Mouse (Mus musculus): ENCODE data around the gene Rrp8. TPM values are rescaled to one million over a fixed set of nuclear protein-coding genes. Genes with fewer than 3 reads are reported as not detected.
"Not testable (repeated sequence)": the region's sequence is repeated elsewhere in the genome, so short reads cannot be mapped to it uniquely, and the experiment has no call there.

Rrp8 gene
- polyA plus RNA-seq, 1 experiment = 20.7 TPM

DNA sequence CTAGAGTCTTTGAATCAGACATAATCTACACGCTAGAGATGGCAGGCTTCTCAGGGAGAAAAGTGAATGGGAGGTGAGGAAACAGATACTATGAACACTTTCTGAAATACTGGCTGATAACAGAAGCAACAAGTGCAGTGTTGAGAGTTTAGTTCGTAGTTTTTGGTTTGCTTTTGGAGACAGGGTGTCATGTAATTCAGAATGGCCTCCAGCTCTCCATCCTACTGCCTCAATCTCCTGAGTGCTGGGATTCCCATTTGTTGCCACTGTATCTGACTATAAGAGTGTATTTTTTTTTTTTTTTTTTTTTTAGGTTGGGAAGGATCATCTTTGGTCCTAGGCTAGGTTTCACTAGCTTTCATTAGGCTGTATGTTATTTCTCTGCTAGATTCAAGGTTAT is 1.1 kb upstream of the Rrp8 start:
- peak overlapping the region; percentile 91 for H3K4me3 ChIP-seq (replicated peaks)
- no peaks in the 10 kb centered on the region for H3K9me3 ChIP-seq
- H3K4me1 ChIP-seq = peaks cover 70% of the 10 kb centered on the region
- peaks cover 68% of the 10 kb centered on the region for H3K36me3 ChIP-seq (replicated peaks; ENCODE audit: low read length)
- no peak for TF ChIP-seq FLI1 (IDR thresholded peaks at IDR 0.05; ENCODE audit: low read length)
- no peak for TF ChIP-seq GATA1 (IDR thresholded peaks at IDR 0.05; ENCODE audit: borderline replicate concordance, low read length)
- H3K27me3 ChIP-seq (replicated peaks) = no peaks in the 10 kb centered on the region

DNA sequence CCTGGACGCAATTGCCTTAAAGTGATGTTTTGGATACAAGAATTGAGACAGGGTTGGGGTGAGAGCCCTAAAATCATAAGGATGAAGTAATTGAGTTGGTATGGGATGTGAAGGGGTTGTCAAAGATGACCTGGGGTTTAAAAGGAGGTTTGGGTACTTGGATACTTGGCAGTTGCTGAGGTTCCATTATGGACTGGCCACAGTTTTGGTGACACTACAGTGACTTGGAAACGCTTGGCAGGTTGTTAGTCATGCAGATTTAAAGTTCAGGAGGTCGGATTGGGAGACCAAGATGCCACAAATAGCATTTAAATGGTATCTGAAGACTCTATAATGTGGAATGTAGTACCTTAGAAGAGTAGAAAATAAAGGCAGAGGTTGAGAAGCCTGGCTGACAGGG is 463 bp upstream of the Rrp8 start:
- Histone ChIP-seq H3K36me3 (replicated peaks; ENCODE audit: low read length) (peaks cover 70% of the 10 kb centered on the region), H3K27me3 (replicated peaks) (no peaks in the 10 kb centered on the region), H3K4me3 (replicated peaks) (peak overlapping the region; percentile 91), H3K9me3 (no peaks in the 10 kb centered on the region), H3K4me1 (peaks cover 68% of the 10 kb centered on the region)
- TF ChIP-seq FLI1 (IDR thresholded peaks at IDR 0.05; ENCODE audit: low read length) (no peak), GATA1 (IDR thresholded peaks at IDR 0.05; ENCODE audit: borderline replicate concordance, low read length) (no peak)

DNA sequence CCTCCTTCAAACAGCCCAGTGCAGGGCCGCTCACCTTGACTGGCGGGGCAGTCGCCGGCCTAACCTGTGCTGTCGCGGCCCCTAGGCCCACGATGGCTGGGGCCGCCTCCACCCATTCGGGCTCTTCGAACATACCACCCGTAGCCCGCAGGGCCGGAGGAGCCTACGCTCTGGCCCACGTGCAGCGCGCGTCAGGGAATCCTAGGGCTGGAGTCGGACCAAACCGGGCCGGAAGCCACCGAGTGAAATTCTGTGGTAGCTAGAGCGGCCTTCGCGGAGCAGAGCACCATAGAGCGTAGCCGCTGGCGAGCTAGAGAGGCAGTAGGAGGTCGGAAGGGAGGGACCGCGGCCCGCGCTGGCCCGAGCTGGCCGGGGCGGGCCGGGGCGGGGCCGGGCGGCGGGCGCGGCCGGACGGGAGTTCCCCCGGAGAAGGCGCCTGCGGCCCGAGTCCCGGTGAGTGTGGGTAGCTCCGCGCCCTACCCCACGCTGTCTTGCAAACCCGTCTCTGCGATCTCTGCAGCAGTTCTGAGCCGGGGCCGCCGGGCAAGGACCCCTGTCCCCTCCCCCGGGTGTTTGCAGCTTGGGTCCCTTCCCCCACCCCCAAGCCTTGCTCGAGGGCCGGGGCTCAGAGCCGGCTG is 802 bp downstream of the Rrp8 start, which contains the start of gene Ilk:
Gene Ilk, plus strand, starts transcription at position 329 of the 638 bp plus-strand sequence.
- no peaks in the 10 kb centered on the region for H3K9me3 ChIP-seq
- peaks cover 70% of the 10 kb centered on the region for H3K36me3 ChIP-seq (replicated peaks; ENCODE audit: low read length)
- peak within 1 kb of the TSS; percentile 91 for H3K4me3 ChIP-seq (replicated peaks)
- no peak for TF ChIP-seq GATA1 (IDR thresholded peaks at IDR 0.05; ENCODE audit: borderline replicate concordance, low read length)
- TF ChIP-seq FLI1 (IDR thresholded peaks at IDR 0.05; ENCODE audit: low read length) = no peak
- no peaks in the 10 kb centered on the region for H3K27me3 ChIP-seq (replicated peaks)
- peaks cover 66% of the 10 kb centered on the region for H3K4me1 ChIP-seq

DNA sequence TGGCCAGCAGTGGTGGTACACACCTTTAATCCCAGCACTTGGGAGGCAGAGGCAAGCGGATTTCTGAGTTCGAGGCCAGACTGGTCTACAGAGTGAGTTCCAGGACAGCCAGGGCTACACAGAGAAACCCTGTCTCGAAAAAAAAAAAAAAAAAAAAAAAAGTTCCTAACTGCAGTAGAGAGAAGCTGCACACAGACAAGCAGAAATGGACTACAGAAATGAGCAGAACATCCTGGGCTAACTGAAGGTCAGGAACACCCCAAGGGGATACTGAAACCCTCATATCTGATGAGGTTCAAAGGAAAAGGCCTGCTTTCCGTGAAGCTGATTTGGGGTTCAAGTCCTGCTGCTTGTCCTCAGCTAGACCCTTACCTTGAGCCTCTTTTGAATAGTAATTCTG is 1.7 kb downstream of the Rrp8 start:
- Histone ChIP-seq H3K36me3 (replicated peaks; ENCODE audit: low read length) (peaks cover 70% of the 10 kb centered on the region), H3K4me3 (replicated peaks) (peak overlapping the region; percentile 91), H3K4me1 (peaks cover 66% of the 10 kb centered on the region)
- not testable (repeated sequence) for H3K27me3 ChIP-seq (replicated peaks); H3K9me3 ChIP-seq

DNA sequence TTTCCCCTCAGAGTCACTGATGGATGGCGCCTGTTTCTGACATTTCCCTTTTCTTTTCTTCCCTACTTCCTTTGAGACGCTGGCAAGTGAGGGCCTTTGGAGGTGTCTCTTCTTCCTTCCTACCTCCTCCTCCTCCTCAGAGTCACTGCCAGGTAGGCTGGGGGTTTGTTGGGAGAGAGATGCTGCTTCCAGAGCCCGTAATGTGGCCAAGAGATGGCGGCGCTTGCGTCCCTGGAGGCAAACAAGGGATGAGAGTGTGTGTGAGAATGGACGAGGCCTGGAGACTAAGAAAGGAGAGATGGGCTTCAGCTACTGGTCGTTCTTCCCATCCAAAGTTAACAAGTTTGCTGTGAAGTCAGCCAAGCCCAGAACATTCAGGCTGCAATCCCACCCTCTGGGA is 2.4 kb downstream of the Rrp8 start:
- Histone ChIP-seq H3K36me3 (replicated peaks; ENCODE audit: low read length) (peaks cover 70% of the 10 kb centered on the region), H3K4me1 (peaks cover 66% of the 10 kb centered on the region), H3K9me3 (no peaks in the 10 kb centered on the region), H3K4me3 (replicated peaks) (peak overlapping the region; percentile 42), H3K27me3 (replicated peaks) (no peaks in the 10 kb centered on the region)
- no peak for TF ChIP-seq GATA1 (IDR thresholded peaks at IDR 0.05; ENCODE audit: borderline replicate concordance, low read length)

DNA sequence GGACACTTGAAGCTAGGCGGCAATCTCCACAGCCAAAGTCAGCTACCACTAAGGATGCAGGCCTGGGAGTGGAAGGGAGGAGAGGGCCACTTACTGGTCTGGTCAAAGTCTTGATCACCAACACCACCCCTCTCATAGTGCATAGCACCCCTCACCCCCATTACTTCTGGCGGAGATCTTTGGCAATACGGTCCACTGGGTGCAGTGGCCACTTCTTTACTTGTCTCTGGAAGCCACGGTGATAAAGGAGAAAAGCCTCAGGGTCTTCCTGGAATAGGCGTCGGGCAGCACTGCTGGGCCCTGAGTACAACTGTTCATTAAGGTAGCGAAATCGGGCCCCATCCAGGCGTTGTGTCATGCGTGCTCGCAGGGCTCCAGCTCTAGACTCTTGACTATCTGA is 3.3 kb downstream of the Rrp8 start:
- Histone ChIP-seq H3K36me3 (replicated peaks; ENCODE audit: low read length) (peaks cover 71% of the 10 kb centered on the region), H3K9me3 (no peaks in the 10 kb centered on the region)

DNA sequence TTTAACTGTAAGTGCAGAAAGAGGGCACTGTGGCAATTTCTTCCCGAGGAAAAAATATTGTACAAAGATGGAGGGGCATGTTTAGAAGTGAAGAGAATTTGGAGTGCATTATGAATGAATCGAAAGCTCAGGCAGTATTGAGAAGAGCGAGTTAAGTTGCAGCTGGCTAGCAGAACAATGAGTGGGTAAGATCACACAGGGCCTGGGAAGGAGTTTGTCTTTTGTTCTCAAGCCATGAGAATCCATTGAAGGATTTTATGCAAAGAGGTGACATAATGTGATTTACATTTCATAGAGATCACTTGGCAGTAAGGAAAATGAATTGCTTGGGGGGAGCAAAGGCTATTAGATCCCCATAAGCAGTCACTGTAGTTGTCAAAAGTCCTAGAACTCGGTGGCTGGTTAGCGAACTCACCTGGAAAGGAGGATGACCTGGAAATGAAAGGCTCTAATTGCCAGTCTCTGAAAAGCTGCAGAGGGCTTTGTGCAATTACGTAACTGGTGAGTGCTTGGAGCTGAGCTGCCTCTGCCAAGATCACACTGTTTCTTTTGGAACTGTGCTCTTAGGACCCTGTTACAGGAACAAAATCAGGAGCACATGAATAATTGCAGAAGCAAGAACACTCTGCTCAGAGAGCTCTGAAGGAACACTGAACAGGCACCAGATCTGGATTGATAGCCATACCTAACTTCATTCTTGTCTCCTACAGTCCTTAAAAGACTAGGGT is 8.3 kb downstream of the Rrp8 start:
- no peak overlapping the region for H3K4me3 ChIP-seq (replicated peaks)
- TF ChIP-seq GATA1 (IDR thresholded peaks at IDR 0.05; ENCODE audit: borderline replicate concordance, low read length) = no peak
- no peak for TF ChIP-seq FLI1 (IDR thresholded peaks at IDR 0.05; ENCODE audit: low read length)
- peaks cover 93% of the 10 kb centered on the region for H3K4me1 ChIP-seq
- no peaks in the 10 kb centered on the region for H3K9me3 ChIP-seq
- no peaks in the 10 kb centered on the region for H3K27me3 ChIP-seq (replicated peaks)
- H3K36me3 ChIP-seq (replicated peaks; ENCODE audit: low read length) = peaks cover 55% of the 10 kb centered on the region

More for the DNA sequence above, 3.3 kb downstream of the Rrp8 start:
- H3K27me3 ChIP-seq (replicated peaks) = no peaks in the 10 kb centered on the region
- H3K4me1 ChIP-seq = peaks cover 69% of the 10 kb centered on the region
- TF ChIP-seq FLI1 (IDR thresholded peaks at IDR 0.05; ENCODE audit: low read length) (no peak), GATA1 (IDR thresholded peaks at IDR 0.05; ENCODE audit: borderline replicate concordance, low read length) (no peak)
- no peak overlapping the region for H3K4me3 ChIP-seq (replicated peaks)

DNA sequence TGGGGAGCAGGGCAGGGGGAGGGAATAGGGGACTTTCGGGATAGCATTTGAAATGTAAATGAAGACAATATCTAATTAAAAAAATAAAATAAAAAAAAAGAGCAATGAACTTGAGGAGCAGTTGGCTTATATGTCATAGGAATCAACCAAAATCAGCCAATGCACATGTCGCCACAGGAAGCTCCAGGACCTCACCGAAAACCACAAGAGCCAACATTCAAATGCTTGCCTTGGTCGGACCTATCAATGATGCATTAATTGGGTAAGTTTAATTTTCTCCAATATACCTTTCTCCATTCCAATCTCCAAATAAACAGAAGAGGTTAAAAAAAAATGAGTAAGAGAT is 10.2 kb downstream of the Rrp8 start:
- TF ChIP-seq GATA1 (IDR thresholded peaks at IDR 0.05; ENCODE audit: borderline replicate concordance, low read length) (no peak), FLI1 (IDR thresholded peaks at IDR 0.05; ENCODE audit: low read length) (no peak)
- peaks cover 40% of the 10 kb centered on the region for H3K36me3 ChIP-seq (replicated peaks; ENCODE audit: low read length)
- no peaks in the 10 kb centered on the region for H3K27me3 ChIP-seq (replicated peaks)

DNA sequence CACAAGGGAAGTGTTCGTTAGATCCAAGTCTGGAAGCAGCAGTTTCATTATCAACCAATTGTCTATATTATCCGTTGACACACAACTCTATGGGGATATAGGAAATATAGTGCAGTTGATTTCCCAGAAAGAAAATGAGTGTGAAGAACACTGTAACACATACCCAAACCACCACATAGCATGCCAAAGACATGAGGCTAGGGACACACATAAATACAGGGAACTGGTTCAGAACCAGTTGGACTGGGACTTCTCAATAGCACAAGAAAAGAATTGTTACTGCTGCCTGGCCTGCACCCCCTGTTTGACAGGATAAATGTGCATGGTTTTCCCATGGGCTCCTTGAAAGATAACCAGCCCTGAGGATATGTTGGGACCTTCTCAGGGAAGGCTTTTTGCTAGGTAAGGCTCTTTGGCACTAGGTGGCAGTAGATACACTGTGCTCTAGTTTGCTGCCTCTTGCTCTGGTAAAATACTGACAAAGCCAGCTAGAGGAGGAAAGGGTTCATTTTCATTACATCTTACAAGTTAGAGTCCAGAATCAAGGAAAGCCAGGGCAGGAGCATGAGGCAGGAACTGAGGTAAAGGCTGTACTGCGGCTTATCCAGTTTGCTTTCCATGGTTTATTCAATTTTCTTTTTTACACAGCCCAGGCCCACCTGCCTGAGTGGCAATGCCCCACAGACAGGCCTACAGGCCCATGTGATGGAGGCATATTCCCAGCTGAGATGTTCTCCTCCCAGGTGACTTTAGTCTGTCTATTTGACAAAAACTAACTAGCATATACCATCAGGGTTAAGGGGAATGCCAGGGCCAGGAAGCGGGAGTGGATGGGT is 10.8 kb downstream of the Rrp8 start:
- TF ChIP-seq GATA1 (IDR thresholded peaks at IDR 0.05; ENCODE audit: borderline replicate concordance, low read length) (no peak), FLI1 (IDR thresholded peaks at IDR 0.05; ENCODE audit: low read length) (no peak)
- Histone ChIP-seq H3K9me3 (no peaks in the 10 kb centered on the region), H3K4me3 (replicated peaks) (peak overlapping the region; percentile 72), H3K4me1 (peaks cover 97% of the 10 kb centered on the region), H3K27me3 (replicated peaks) (no peaks in the 10 kb centered on the region), H3K36me3 (replicated peaks; ENCODE audit: low read length) (peaks cover 40% of the 10 kb centered on the region)

More for the DNA sequence above, 10.2 kb downstream of the Rrp8 start:
- H3K4me3 ChIP-seq (replicated peaks) = no peak overlapping the region
- H3K9me3 ChIP-seq = no peaks in the 10 kb centered on the region
- H3K4me1 ChIP-seq = peaks cover 97% of the 10 kb centered on the region

DNA sequence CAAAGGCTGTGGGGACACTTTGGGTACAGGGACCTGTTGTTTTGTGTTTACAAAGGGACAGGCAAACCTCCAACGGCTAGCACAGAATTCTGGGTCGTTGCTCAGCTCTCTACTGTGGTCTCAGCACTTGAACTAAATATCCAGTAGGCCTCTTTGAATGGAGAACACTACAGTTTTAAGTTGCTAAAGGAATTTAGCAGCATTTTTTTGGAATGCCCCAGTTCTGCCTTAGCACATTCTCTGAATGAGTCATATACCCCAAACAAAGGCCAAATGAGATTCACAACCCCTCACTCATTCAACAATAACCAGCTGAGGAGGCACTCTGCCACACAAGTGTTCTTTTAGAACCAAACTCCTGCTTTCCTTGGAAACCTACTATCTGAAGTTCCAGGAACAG is 15.3 kb downstream of the Rrp8 start:
- Histone ChIP-seq H3K36me3 (replicated peaks; ENCODE audit: low read length) (peaks cover 29% of the 10 kb centered on the region), H3K27me3 (replicated peaks) (no peaks in the 10 kb centered on the region), H3K9me3 (no peaks in the 10 kb centered on the region), H3K4me1 (peaks cover 56% of the 10 kb centered on the region), H3K4me3 (replicated peaks) (no peak overlapping the region)
- TF ChIP-seq GATA1 (IDR thresholded peaks at IDR 0.05; ENCODE audit: borderline replicate concordance, low read length) = no peak
- TF ChIP-seq FLI1 (IDR thresholded peaks at IDR 0.05; ENCODE audit: low read length) = no peak

Data from megakaryocyte, embryonic 14.5 days (primary cell).